Mouse (Mus musculus) CH12.LX (cell line): ENCODE measurements around the gene Agmo.

Experiments used
- CTCF ChIP-seq, 2 experiments: IDR thresholded peaks in 1 of 2; conservative IDR thresholded peaks in 1 of 2; 2 replicates each; pipeline ENCODE4 v1.5.1; 2011 to 2012; ENCODE audit warnings: low read depth in 2 of 2, low read length in 2 of 2, improper control_type of control experiment in 1 of 2, inconsistent platforms in 1 of 2, mild to moderate bottlenecking in 1 of 2, moderate library complexity in 1 of 2
- HCFC1 ChIP-seq: IDR thresholded peaks from 2 replicates; pipeline ENCODE4 v1.6.1; 2012; ENCODE audit warnings: low read depth, mild to moderate bottlenecking, inconsistent platforms, low read length, improper control_type of control experiment
- MXI1 ChIP-seq: IDR thresholded peaks from 2 replicates; pipeline ENCODE4 v1.6.1; 2011; ENCODE audit warnings: mild to moderate bottlenecking, low read depth, low read length, improper control_type of control experiment
- TBP ChIP-seq: conservative IDR thresholded peaks from 2 replicates; pipeline ENCODE4 v1.6.1; 2011; ENCODE audit warnings: low read depth, low read length, improper control_type of control experiment
- ZC3H11A ChIP-seq: IDR thresholded peaks from 2 replicates; pipeline ENCODE4 v1.6.1; 2012; ENCODE audit warnings: low read depth, mild to moderate bottlenecking, inconsistent platforms, low read length, improper control_type of control experiment
- ZMIZ1 ChIP-seq: IDR thresholded peaks from 2 replicates; pipeline ENCODE4 v1.6.1; 2012; ENCODE audit warnings: low read depth, mild to moderate bottlenecking, inconsistent platforms, low read length, improper control_type of control experiment

DNA sequence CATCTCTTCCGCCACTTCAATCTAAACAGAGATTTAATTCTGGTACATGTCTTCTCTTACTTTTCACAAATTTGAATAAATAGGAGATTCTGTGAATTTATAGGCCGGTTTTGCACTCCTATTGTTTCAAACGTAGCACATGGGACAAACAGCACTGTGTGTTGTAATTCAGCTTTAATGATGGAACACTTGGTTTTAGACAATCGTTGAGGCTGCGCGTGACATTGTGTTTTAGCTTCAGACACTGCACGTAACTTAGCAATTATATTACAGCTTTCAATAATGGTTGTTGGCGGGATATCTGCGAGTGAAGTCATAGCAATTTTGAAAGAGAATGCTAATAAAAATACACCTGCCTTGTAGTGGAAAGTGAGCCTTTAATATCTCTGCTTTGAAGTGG lies 203.8 kb downstream of the Agmo start:
- no peak for TF ChIP-seq CTCF (conservative IDR thresholded peaks at IDR 0.05 in 1 of 2, IDR thresholded peaks at IDR 0.05 in 1 of 2; ENCODE audit: low read depth in 2 of 2, low read length in 2 of 2)
- TF ChIP-seq ZMIZ1, result no peak
- TF ChIP-seq TBP, result no peak
- TF ChIP-seq ZC3H11A, result no peak
- no peak for TF ChIP-seq MXI1
- no peak for TF ChIP-seq HCFC1
